Mouse (Mus musculus): ENCODE data around the gene Pirt. TPM values are rescaled to one million over a fixed set of nuclear protein-coding genes. Genes with fewer than 3 reads are reported as not detected.

The Pirt gene
- total RNA-seq, 2 experiments from 2014 or later, result not detected

- no peak for ATAC-seq (replicated peaks; ENCODE audit: low FRiP score, low TSS enrichment, poor library complexity, severe bottlenecking)
Observed at GRCm38 (mm10) chr11:66942011-66942410, 30.2 kb downstream of the Pirt start.

GRCm38 (mm10) chr11:66945224-66945767 lies 33.5 kb downstream of the Pirt start:
- ATAC-seq (replicated peaks; ENCODE audit: low FRiP score, low TSS enrichment, poor library complexity, severe bottlenecking), result no peak

- no peak for ATAC-seq (replicated peaks; ENCODE audit: low FRiP score, low TSS enrichment, poor library complexity, severe bottlenecking)
Observed at GRCm38 (mm10) chr11:66946521-66946920, 34.7 kb downstream of the Pirt start.

GRCm38 (mm10) chr11:66946922-66947321 lies 35.1 kb downstream of the Pirt start:
- ATAC-seq (replicated peaks; ENCODE audit: low FRiP score, low TSS enrichment, poor library complexity, severe bottlenecking), result no peak

GRCm38 (mm10) chr11:66956303-66956702 lies 44.5 kb downstream of the Pirt start, which contains the start of gene Tmem238l:
TSS of gene Tmem238l (plus strand) at chr11:66956638.
- no peak for ATAC-seq (replicated peaks; ENCODE audit: low FRiP score, low TSS enrichment, poor library complexity, severe bottlenecking)

- ATAC-seq (replicated peaks; ENCODE audit: low FRiP score, low TSS enrichment, poor library complexity, severe bottlenecking), result no peak
Observed at GRCm38 (mm10) chr11:66960797-66961196, 49.0 kb downstream of the Pirt start.

- ATAC-seq (replicated peaks; ENCODE audit: low FRiP score, low TSS enrichment, poor library complexity, severe bottlenecking), result no peak
Observed at GRCm38 (mm10) chr11:66961447-66962176, 49.8 kb downstream of the Pirt start.

GRCm38 (mm10) chr11:66963462-66963861 lies 51.7 kb downstream of the Pirt start:
- no peak for ATAC-seq (replicated peaks; ENCODE audit: low FRiP score, low TSS enrichment, poor library complexity, severe bottlenecking)

- ATAC-seq (replicated peaks; ENCODE audit: low FRiP score, low TSS enrichment, poor library complexity, severe bottlenecking), result no peak
Observed at GRCm38 (mm10) chr11:66966500-66967116, 54.8 kb downstream of the Pirt start.

GRCm38 (mm10) chr11:66968575-66968974 lies 56.8 kb downstream of the Pirt start:
- ATAC-seq (replicated peaks; ENCODE audit: low FRiP score, low TSS enrichment, poor library complexity, severe bottlenecking), result no peak

GRCm38 (mm10) chr11:66973507-66973906 lies 61.7 kb downstream of the Pirt start:
- ATAC-seq (replicated peaks; ENCODE audit: low FRiP score, low TSS enrichment, poor library complexity, severe bottlenecking), result no peak

- no peak for ATAC-seq (replicated peaks; ENCODE audit: low FRiP score, low TSS enrichment, poor library complexity, severe bottlenecking)
Observed at GRCm38 (mm10) chr11:66975606-66976330, 64.0 kb downstream of the Pirt start.

Other genes with a start within 250 kb of the Pirt start
- not detected in 2 replicates for gene Tmem238l, start 44.7 kb downstream of the Pirt start, total RNA-seq (2014; fragmentation: Nextera tagmentation)
- not detected in 2 replicates for gene Tmem238l, start 44.7 kb downstream of the Pirt start, total RNA-seq (2017)
- 1.0 TPM in 1 of 2 replicates, not detected in the other for gene Tmem220, start 113.2 kb downstream of the Pirt start, total RNA-seq (2014; fragmentation: Nextera tagmentation)
- 1.1 TPM in 1 of 2 replicates, not detected in the other for gene Tmem220, start 113.2 kb downstream of the Pirt start, total RNA-seq (2017)
- 11.0 and 25.4 TPM in 2 replicates for gene Adprm, start 140.6 kb downstream of the Pirt start, total RNA-seq (2014; fragmentation: Nextera tagmentation)
- gene Adprm, start 140.6 kb downstream of the Pirt start, total RNA-seq (2017), result 12.7 and 17.2 TPM in 2 replicates
- 5.1 and 11.9 TPM in 2 replicates for gene Sco1, start 140.7 kb downstream of the Pirt start, total RNA-seq (2014; fragmentation: Nextera tagmentation)
- gene Sco1, start 140.7 kb downstream of the Pirt start, total RNA-seq (2017), result 27.2 and 30.7 TPM in 2 replicates
- not detected in 2 replicates for gene Myh3, start 166.3 kb downstream of the Pirt start, total RNA-seq (2014; fragmentation: Nextera tagmentation)
- not detected in 2 replicates for gene Myh3, start 166.3 kb downstream of the Pirt start, total RNA-seq (2017)